Mouse (Mus musculus) ES-Bruce4 (cell line): ENCODE data around the gene Cd9.

Experiments
- CTCF ChIP-seq: IDR thresholded peaks from one replicate; pipeline ENCODE4 v1.8.1; 2011; ENCODE audit warnings: low read depth, low read length
- EP300 ChIP-seq: IDR thresholded peaks from 2 replicates; pipeline ENCODE4 v1.6.1; 2011; ENCODE audit warnings: low read depth, low read length; ENCODE audit not compliant: insufficient read depth
- POLR2A ChIP-seq: IDR thresholded peaks from one replicate; pipeline ENCODE4 v1.8.1; 2011; ENCODE audit warnings: low read length; ENCODE audit not compliant: insufficient read depth

- no peak for TF ChIP-seq POLR2A
- TF ChIP-seq CTCF, result no peak
- TF ChIP-seq EP300, result no peak
Observed at GRCm38 (mm10) chr6:125515503-125516315, 21.1 kb upstream of the Cd9 start.
